Mouse (Mus musculus): ENCODE data around the gene Gdf10. TPM values are rescaled to one million over a fixed set of nuclear protein-coding genes. Genes with fewer than 3 reads are reported as not detected.
A peak's percentile ranks its signal among the peaks of the same experiment; 100 is the strongest.

Gene Gdf10
- polyA plus RNA-seq, 1 experiment: 12.3 TPM

DNA sequence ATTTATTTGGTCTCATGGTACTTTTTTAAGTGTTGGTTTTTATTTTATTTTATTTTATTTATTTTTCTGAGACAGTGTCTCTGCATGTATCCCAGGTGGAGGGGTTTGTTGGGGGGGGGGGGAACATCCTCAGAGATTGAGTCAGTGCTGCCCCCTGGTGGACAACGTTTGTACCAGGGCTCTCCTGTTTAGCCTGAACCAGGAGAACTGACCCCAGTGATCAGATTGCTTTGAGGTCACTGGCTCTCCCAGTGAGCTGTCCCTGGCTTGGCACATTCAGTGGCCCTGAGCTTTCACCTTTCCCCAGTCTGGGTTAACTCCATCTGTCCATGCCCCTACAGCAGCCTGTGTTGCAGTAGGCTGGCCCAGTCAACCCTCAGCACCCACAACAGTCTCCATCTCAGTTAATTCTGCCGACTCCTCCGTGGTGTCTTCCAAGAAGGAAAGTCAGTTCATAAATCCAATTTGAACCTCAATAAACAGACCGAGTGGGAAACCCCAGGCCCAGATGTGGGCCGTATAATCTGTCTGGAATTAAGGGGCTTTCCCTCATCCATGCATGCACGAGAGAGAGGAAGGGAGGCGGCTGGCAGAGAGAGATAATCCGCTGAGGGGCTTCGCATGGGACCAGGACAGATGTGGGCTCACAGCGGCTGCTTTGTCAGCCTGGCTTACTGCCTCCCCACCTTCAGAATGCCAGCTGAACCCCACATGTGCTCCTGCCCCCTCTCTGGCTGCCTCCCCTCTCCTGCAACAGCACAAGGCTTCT, 9.7 kb downstream of the Gdf10 start:
- no peak for DNase-seq (ENCODE audit: low read depth in 1 of 2, low spot score in 2 of 2)
- no peaks in the 10 kb centered on the region for H3K27me3 ChIP-seq (ENCODE audit: control insufficient read depth, insufficient read depth, low read length)
- no peak overlapping the region for H3K4me3 ChIP-seq (ENCODE audit: extremely low read depth, insufficient read depth, insufficient read length)
- H3K27ac ChIP-seq (ENCODE audit: insufficient read depth, low read length): no peak overlapping the region
- WGBS: 67% methylated on average over 10 of the region's 10 CpGs
- TF ChIP-seq CTCF (IDR thresholded peaks at IDR 0.05; ENCODE audit: extremely low read depth, insufficient read depth, insufficient read length, insufficient replicate concordance) (no peak), POLR2A (IDR thresholded peaks at IDR 0.05; ENCODE audit: low read depth, low read length) (no peak)
- H3K36me3 ChIP-seq (ENCODE audit: control insufficient read depth, insufficient read depth, low read length): no peaks in the 10 kb centered on the region
- no peaks in the 10 kb centered on the region for H3K4me1 ChIP-seq (ENCODE audit: control insufficient read depth, insufficient read depth, insufficient read length)

DNA sequence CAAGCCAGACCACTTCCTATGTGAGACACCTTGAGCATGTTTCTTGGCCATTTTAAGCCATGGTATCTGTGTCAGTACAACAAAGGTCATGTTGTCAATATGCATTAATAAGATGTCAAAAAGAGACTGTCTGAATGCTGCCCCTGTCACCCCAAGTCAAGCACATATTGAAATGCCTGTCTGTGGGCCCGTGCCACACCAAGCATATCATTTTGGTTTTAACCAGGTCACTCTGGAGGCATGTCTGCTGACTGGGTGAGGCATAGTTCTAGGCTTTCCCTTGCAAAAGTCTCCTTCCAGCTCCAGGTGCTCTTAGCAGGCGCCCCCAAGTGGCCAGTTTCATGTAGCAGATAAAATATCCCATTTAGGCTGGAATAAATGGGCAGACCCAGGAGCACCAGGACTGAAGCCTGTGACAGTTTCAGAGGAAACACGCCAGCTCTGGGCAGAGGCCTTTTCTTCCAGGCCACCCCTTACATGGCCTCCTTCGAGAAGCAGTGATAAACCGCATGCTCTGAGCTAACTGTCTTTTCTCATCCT, 10.5 kb downstream of the Gdf10 start:
- 46% methylated on average over 5 of the region's 5 CpGs for WGBS
- H3K4me3 ChIP-seq (ENCODE audit: extremely low read depth, insufficient read depth, insufficient read length): no peak overlapping the region

GRCm38 (mm10) chr14:33939117-33939516, 15.7 kb downstream of the Gdf10 start:
- Histone ChIP-seq H3K27ac (ENCODE audit: insufficient read depth, low read length) (no peak overlapping the region), H3K4me1 (ENCODE audit: control insufficient read depth, insufficient read depth, insufficient read length) (no peaks in the 10 kb centered on the region), H3K4me3 (ENCODE audit: extremely low read depth, insufficient read depth, insufficient read length) (no peak overlapping the region), H3K36me3 (ENCODE audit: control insufficient read depth, insufficient read depth, low read length) (no peaks in the 10 kb centered on the region), H3K27me3 (ENCODE audit: control insufficient read depth, insufficient read depth, low read length) (no peaks in the 10 kb centered on the region)
- 25% methylated on average over 9 of the region's 9 CpGs for WGBS
- TF ChIP-seq CTCF (IDR thresholded peaks at IDR 0.05; ENCODE audit: extremely low read depth, insufficient read depth, insufficient read length, insufficient replicate concordance): peak; percentile 6; the same call in 1 of the 2 replicates
- no peak for TF ChIP-seq POLR2A (IDR thresholded peaks at IDR 0.05; ENCODE audit: low read depth, low read length)
- no peak for DNase-seq (ENCODE audit: low read depth in 1 of 2, low spot score in 2 of 2)

More for the DNA sequence above, 10.5 kb downstream of the Gdf10 start:
- Histone ChIP-seq H3K27me3 (ENCODE audit: control insufficient read depth, insufficient read depth, low read length) (no peaks in the 10 kb centered on the region), H3K36me3 (ENCODE audit: control insufficient read depth, insufficient read depth, low read length) (no peaks in the 10 kb centered on the region), H3K4me1 (ENCODE audit: control insufficient read depth, insufficient read depth, insufficient read length) (no peaks in the 10 kb centered on the region), H3K27ac (ENCODE audit: insufficient read depth, low read length) (no peak overlapping the region)
- TF ChIP-seq POLR2A (IDR thresholded peaks at IDR 0.05; ENCODE audit: low read depth, low read length) (no peak), CTCF (IDR thresholded peaks at IDR 0.05; ENCODE audit: extremely low read depth, insufficient read depth, insufficient read length, insufficient replicate concordance) (no peak)
- no peak for DNase-seq (ENCODE audit: low read depth in 1 of 2, low spot score in 2 of 2)

- H3K27me3 ChIP-seq (ENCODE audit: control insufficient read depth, insufficient read depth, low read length): no peaks in the 10 kb centered on the region
- no peak for DNase-seq (ENCODE audit: low read depth in 1 of 2, low spot score in 2 of 2)
- no peaks in the 10 kb centered on the region for H3K36me3 ChIP-seq (ENCODE audit: control insufficient read depth, insufficient read depth, low read length)
- WGBS: 85% methylated on average over 8 of the region's 8 CpGs
- H3K4me1 ChIP-seq (ENCODE audit: control insufficient read depth, insufficient read depth, insufficient read length): no peaks in the 10 kb centered on the region
- no peak within 1 kb of the TSS for H3K4me3 ChIP-seq (ENCODE audit: extremely low read depth, insufficient read depth, insufficient read length)
- TF ChIP-seq POLR2A (IDR thresholded peaks at IDR 0.05; ENCODE audit: low read depth, low read length) (no peak), CTCF (IDR thresholded peaks at IDR 0.05; ENCODE audit: extremely low read depth, insufficient read depth, insufficient read length, insufficient replicate concordance) (no peak)
- H3K27ac ChIP-seq (ENCODE audit: insufficient read depth, low read length): no peak within 1 kb of the TSS
Measured at GRCm38 (mm10) chr14:33940739-33941138, 17.4 kb downstream of the Gdf10 start, which contains the start of gene Gdf2. Gene Gdf2 (plus strand): TSS chr14:33941039.

- DNase-seq (ENCODE audit: low read depth in 1 of 2, low spot score in 2 of 2): no peak
- Histone ChIP-seq H3K4me1 (ENCODE audit: control insufficient read depth, insufficient read depth, insufficient read length) (no peaks in the 10 kb centered on the region), H3K27ac (ENCODE audit: insufficient read depth, low read length) (no peak overlapping the region), H3K4me3 (ENCODE audit: extremely low read depth, insufficient read depth, insufficient read length) (no peak overlapping the region), H3K27me3 (ENCODE audit: control insufficient read depth, insufficient read depth, low read length) (no peaks in the 10 kb centered on the region), H3K36me3 (ENCODE audit: control insufficient read depth, insufficient read depth, low read length) (no peaks in the 10 kb centered on the region)
- no peak for TF ChIP-seq POLR2A (IDR thresholded peaks at IDR 0.05; ENCODE audit: low read depth, low read length)
- 72% methylated on average over 5 of the region's 5 CpGs for WGBS
Measured at GRCm38 (mm10) chr14:33942222-33942621, 18.8 kb downstream of the Gdf10 start.

GRCm38 (mm10) chr14:33946125-33946524, 22.7 kb downstream of the Gdf10 start:
- 72% methylated on average over 6 of the region's 6 CpGs for WGBS
- no peak for DNase-seq (ENCODE audit: low read depth in 1 of 2, low spot score in 2 of 2)
- no peak for TF ChIP-seq POLR2A (IDR thresholded peaks at IDR 0.05; ENCODE audit: low read depth, low read length)
- no peak for TF ChIP-seq CTCF (IDR thresholded peaks at IDR 0.05; ENCODE audit: extremely low read depth, insufficient read depth, insufficient read length, insufficient replicate concordance)
- Histone ChIP-seq H3K27me3 (ENCODE audit: control insufficient read depth, insufficient read depth, low read length) (no peaks in the 10 kb centered on the region), H3K4me3 (ENCODE audit: extremely low read depth, insufficient read depth, insufficient read length) (no peak overlapping the region), H3K27ac (ENCODE audit: insufficient read depth, low read length) (no peak overlapping the region), H3K4me1 (ENCODE audit: control insufficient read depth, insufficient read depth, insufficient read length) (no peaks in the 10 kb centered on the region), H3K36me3 (ENCODE audit: control insufficient read depth, insufficient read depth, low read length) (no peaks in the 10 kb centered on the region)

Measured in spleen, adult 2 months (tissue).